Mouse (Mus musculus) megakaryocyte, adult 5-6 weeks (primary cell): ENCODE data around the gene Med8. TPM values are rescaled to one million over a fixed set of nuclear protein-coding genes. Genes with fewer than 3 reads are reported as not detected.

ENCODE experiments used
- ATAC-seq: 2 replicates; pipeline ENCODE4 v1.8.0; 2016; ENCODE audit warnings: mild to moderate bottlenecking, inconsistent platforms; ENCODE audit not compliant: poor library complexity, severe bottlenecking
- total RNA-seq, 2 experiments: library from RNA; stranded (forward) in 1 of 2; stranded (reverse) in 1 of 2; fragments of 153-499, 151-499 nt in 1 of 2; fragments of 221-1000, 200-1000 nt in 1 of 2; gene quantifications; 2 replicates each; pipeline versions ENCODE4 v1.2.3 to v1.2.4; 2015 to 2017

Gene Med8
- total RNA-seq (2015) (76.9 and 102 TPM in 2 replicates), total RNA-seq (2017) (82.0 and 106 TPM in 2 replicates)

DNA sequence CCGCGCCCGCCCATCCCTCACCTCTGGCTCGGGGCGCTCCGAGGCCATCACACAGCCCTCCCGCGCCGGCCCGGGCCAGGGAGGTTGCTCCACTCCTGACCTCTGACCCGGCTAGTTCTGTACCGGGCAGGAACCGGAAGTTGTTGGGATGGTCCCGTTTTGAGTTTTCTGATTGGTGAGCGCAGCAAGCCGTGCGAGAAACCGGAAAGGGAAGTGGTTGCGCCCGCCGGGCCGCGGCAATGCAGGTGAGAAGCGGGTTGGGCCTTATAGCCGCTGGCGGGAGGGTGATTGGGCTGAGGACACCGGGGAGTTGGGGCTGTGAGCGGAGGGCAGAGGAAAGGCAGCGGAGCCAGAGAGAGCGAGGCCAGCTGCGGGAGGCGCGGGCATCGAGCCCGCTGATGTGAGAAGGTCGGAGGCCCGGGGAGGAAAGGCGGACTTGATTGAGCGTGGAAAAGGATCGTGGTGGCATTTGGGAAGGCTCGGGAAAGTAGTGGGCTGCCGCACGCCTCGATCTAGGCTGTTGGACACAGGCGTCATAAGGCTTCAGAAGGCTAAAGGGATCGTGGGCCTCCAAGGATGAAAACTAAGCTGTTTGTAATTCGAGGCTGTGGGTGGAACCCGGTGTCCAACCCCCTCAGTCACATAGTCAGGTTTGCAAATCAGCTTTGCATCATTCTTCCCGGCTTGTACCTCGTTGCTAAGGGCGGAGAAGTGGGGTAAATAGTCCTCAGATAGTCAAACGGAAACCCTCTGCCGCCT is at the start of gene Med8, which contains the start of gene Szt2:
Med8 (plus strand) TSS at position 196 of the 759 bp plus-strand sequence.
Szt2 (minus strand) TSS at position 132 of the 759 bp plus-strand sequence.
- peak; percentile 97 for ATAC-seq

DNA sequence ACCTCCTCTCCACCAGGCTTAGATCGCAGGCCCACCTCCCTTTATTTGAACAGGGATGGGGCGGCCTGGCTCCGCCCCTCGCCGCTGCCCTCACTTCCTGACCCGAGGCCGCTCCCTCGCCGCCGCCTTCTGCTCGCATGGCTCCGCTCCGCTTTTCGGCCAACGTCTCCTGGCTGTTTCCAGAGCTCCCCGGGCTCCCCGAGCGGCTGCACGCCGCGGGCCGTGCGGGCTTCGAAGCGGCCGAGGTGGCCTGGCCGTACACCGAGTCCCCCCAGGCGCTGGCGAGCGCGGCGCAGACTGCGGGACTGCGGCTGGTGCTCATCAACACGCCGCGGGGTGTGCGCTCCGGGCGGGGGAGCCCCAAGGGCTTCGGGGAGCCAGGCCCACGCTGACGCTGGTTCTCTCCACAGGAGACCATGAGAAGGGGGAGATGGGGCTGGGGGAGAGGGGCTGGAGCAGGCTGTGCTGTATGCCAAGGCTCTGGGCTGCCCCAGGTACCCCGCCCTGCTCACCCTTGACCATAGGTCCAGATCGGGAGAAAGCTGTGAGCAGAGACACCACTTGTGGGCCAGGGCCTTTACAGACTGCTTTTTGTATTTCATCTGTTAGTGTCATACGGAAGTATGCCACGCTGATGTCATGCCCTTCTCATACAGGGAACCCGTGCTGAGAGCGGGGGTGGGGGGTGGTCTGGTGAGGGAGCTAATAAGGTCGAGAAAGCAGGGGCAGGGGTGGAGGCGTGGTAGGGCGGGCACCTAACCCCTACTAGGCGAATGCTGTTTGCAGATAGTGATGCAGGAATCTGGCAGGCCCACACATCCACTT is 49.0 kb upstream of the Med8 start:
- ATAC-seq, result peak; percentile 91

DNA sequence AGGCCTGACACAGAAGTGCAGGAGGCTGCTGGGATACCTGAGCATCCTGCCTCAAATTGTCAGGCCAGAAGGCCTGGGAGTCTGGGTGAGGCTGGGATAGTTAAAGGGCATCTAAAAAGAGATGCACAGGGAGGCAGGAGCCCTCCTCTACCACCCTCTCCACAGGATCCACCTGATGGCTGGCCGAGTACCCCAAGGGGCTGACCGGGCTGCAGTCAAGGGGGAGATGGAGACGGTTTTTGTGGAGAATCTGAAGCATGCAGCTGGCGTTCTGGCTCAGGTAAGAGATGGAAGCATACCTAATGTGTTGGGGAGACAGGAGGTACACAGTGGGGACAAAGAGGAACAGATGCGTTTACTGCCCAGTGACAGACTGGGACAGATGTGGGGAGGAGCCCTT is 47.7 kb upstream of the Med8 start:
- ATAC-seq, result no peak

DNA sequence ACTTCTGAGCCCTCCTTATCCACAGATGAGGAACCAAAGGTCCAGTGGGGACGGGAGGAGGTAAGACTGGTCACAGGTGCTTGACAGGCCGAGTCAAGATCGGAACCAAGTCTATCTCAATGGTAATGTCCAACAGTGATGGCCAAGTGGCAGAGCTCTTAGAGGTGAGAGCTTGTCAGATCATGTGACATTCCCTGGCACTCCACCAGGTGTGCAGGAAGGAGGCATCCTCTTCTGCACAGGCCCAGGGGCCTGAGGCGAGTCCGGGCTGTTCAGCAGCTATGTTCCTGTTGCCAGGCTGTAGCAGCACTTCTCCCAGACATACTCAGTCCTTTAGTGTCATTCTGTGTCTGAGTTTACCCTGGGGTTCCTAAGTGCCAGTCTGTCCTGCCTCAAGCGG is 46.3 kb upstream of the Med8 start:
- no peak for ATAC-seq

DNA sequence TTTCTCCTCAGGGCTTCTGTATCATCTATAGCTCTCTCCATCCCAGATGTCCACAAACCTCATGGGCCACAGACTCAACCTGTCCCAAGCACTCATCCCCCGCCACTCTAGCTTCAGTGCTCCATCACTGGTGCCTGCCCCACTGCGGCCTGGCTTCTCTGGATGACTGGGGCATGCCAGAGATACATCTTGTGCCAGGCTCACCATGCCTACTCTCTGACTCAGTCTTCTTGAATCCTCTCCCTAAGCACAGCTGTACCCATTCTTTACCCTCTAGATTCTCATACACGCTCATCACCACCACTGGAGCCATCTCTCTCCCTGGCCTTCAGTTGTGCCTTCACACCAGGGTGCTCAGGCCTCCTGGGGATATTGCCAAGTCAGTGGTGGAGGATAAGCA is 45.2 kb upstream of the Med8 start:
- no peak for ATAC-seq

DNA sequence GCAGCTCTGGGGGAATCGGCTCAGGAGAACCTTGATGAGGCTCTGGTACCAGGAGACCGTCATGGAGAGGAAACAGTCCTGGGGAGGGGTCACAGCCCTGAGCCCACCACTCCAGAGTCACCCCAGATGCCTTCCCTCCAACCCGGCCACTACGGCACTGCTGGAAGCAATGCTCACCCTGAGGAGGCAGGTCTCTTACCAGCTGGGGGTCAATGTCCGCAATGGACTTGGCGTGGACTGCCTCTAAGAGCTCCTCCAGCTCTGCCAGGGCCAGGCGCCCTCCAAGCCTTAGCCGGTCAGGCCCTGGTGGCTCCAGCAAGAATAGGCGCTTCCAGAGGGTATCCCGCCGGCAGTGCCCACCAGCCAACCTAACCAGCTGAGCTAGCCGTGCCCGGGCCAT is 44.5 kb upstream of the Med8 start:
- ATAC-seq, result no peak

DNA sequence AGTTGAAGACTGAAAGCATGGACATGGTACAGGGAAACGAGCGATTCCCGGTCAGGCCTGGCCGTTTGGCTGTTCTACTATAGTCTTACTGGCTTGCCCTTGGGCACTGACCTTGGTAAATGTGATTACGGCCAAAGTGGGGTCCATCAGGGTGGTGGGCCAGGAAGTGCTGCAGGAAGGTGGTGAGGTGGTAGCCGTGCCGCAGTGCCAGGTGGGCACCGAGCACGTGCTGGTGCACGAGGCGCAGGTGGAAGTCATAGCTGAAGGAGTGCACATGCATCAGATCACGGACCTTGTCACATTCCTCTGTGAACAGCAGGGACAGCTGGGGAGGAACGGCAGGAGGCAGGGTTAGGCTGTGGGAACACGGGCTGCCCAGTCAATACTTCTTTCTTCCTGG is 43.1 kb upstream of the Med8 start:
- no peak for ATAC-seq

DNA sequence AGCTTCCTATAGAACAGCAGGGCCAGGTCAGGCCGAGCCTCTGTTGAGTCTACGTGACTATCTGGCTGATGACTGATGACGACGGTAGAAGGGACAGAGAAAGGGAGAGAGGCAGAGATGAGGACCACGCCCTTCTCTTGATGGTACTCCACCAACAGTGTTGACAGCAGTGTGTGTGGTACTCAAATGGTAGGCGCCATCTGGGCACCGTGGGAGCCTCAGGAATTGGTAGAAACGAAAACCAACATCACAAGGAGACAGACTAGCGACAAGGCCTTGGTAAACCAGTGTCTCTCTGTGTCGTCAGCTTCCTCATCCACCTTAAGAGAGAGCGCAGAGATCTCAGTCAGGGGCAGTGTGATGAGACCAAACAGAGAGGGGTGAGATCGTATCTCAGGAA is 41.6 kb upstream of the Med8 start:
- ATAC-seq, result no peak

DNA sequence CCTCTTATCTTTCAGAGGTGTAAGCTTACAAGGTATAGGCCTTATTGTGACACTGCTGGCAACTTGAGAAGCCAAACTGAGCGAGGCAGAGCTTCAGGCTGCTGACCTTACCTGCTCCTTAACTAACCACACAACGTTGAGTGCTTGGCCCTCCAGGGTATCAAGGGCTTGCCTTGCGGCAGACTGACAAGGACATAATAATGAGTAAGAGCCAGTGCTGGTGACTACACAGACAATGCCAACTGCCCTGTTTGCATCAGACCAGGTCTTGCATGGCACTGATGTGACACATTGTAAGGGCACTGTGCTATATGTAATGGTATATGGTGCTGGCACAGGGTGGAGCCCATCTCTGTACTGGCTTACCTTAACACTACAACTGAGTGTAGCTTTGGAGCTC is 40.5 kb upstream of the Med8 start:
- ATAC-seq, result no peak

DNA sequence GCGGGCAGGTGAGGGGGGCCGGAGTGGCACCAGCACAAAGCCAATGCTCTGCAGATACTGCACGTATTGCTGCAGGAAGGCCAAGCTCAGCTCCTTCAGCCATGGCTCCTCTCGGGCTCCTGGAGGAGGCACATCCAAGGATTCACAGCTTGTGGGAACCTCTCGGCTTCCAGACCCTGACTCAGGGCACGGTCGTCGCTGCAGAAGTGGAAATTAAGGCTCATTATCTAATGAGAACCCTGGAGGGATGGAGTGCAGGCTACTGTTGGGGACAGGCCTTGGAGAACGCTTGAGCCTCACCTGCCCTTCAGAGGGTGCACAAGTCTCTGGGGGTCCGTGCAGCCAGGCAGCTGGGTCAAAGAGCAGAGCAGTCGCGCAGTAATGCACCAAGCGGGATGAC is 37.3 kb upstream of the Med8 start:
- ATAC-seq, result no peak

DNA sequence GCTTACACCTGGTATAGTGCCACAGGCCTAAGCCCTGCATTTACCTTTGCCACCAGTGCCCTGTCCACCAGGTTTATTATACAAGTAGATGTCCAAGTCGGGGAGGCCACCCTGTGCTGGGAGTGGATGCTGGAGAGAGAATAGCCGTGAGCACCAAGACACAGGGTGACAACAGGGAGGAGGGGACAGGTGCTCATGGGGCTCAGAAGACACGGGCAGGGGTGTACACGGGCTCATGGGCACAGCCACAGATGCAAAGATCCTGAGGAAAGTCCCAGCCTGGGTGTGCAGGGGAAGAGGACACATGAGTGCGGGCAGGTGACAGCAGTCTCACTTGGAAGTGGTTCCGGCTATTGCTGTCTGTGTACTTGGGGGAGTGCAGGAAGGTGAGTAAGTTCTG is 33.1 kb upstream of the Med8 start:
- ATAC-seq, result no peak

DNA sequence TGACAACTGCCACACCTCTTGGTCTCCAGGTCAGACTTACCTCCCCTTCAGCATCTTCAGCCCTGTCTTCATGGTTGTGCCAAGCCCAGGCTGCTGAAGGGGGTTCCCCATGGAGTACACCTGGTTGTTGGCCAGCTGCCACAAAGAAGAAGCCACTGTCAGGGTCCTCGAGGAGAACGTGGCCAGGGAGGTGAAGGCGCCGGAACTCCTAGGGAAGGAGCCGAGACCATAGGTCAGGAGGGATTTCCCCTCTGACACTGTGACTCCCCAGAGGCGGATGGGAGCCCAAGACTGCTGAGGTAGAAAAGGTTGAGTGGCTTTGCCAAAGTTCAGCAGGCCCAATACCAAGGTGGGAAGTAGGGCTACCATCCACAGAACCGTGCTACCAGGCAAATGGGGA is 25.9 kb upstream of the Med8 start:
- no peak for ATAC-seq

DNA sequence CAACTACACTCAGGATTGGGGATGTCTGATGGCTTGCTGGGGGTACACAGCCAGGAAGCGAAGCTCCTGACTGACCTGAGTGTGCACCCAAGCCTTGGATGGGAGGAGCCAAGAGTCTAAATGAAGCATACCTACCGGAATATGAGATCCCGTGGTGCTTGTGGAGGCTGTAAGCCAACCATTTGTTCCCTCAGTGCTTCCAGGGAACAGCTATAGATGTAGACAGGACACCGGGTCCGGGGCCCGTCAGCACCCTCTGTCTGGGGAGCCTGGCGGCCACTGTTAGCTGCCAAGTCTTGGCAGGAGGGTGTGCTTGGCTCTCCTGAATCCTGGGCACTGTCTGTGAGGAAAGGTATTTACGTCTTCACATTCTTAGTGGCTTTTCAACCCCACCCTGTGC is 21.8 kb upstream of the Med8 start:
- no peak for ATAC-seq

DNA sequence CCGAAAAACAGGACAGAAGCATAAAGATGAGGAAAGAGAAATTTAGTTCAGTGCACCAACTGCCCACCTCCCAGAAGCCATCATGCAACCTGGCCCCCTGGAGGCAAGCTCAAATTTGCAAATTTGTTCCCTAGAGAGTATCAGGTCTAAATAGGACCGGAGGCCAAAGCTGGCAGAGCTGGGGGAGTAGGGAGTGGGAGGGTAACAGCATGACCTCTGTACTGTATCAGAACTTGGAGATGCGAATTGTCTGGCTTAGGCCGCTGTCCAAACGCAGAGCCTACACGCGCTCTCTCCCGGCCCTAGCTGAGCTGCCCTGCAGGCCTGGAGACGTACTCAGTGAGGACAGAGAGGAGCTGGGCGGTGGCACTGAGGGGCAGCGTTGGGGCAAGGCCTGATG is 19.0 kb upstream of the Med8 start:
- no peak for ATAC-seq

DNA sequence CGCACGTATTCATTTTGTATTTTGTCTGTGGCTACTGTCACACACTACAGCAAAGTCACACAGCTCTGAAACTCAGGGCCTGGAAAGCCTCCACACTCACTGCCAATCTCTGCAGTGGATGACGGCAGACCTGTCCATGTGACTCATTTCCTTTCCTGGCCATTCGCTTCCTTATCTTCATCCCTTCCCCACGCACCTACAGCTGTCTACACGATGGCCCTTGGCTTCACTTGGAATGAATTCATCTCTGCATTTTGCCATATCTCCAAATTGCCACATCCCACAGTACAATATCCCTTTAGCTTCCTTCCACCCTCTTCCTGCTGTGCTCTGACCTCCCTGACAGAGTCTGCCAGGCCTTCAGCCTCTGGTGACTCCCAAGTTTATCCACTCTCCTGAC is 14.6 kb upstream of the Med8 start:
- no peak for ATAC-seq

DNA sequence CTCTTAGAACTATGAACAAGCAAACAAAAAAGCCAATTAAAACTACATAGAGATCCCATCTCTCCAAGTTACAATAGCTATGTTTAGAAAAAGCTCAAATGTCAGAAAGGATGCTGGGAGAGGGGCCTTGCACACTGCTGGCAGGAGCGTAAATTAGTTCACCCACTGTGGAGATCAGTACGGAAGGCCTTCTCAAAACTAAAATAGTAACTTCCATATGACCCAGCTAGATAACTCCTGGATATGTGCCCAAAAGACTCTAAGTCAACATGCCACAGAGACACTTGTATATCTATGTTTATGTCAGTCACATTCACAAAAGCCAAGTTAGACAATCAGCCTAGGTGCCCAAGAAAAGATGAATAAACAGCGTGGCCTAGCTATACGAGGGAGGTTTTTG is 13.8 kb upstream of the Med8 start:
- ATAC-seq, result no peak

DNA sequence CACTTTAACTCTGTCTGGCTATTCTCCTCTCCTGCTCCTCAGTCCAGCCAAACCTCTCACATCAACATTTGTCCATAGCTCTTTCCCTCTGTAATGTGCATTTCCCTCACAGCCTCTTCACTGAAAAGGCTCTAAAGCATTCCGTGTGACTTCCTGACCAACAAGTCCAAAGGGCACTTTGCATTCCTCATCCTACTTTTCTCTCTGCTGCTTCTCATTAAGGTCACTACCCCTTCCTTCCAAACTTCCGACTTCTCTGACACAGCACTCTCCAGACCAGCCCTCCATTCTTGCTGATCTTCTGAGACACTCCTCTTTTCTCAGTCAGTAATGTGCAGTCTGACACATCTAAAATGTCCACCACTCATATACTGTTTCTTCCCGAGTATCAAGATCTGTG is 12.7 kb upstream of the Med8 start:
- no peak for ATAC-seq

DNA sequence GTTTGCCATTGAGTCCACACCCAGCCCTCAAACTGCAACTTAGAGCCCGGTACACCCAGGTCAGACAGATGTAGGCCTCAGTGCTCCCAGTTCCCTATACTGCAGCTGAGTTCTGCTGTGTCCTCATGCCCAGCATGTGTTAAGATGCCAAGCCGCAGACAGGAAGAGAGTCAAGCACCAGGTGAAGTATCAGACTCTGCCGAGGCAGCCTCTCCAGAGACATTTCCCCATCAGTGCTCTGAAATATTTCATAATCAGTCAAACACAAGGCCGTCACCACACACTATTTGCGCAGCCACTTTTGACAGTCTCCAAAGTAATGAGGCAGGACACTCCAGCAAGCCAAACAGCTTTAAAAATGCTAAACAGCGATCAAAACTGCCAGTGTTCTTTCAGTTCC is 10.7 kb upstream of the Med8 start:
- peak; percentile 96 for ATAC-seq

DNA sequence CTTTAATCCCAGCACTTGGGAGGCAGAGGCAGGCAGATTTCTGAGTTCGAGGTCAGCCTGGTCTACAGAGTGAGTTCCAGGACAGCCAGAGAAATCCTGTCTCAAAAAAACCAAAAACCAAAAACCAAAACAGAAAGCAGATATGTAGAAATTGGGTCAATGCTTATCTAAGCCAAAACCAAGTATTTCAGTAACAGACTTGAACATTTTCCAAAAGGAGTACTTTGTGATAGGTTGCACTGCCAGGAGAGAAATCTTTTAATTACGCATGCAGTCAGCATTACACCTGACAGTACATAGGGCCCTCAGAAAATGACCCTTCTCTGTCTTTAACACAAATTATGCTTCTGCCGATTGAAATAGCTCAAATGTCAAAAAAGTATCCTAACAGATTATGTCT is 7.7 kb upstream of the Med8 start:
- ATAC-seq, result no peak

DNA sequence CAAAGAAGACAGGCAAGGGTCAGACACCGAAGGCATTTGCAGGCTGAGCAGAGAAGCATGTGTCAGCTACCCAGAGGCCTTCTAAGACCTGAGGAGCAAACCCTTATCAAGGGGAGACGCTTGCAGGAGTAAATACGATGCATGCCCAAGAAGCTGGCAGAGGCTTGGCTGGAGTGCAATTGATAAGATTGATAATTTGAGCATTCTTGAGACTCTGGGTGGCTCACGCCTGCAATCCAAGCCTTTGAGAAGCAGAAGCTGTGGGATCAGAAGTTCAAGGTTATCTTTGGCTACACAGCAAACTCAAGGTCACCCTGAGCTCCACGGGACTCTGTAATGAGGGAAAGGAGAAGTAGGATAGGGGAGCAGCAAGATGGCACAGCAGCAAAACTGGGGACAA is 7.2 kb upstream of the Med8 start:
- ATAC-seq, result no peak

DNA sequence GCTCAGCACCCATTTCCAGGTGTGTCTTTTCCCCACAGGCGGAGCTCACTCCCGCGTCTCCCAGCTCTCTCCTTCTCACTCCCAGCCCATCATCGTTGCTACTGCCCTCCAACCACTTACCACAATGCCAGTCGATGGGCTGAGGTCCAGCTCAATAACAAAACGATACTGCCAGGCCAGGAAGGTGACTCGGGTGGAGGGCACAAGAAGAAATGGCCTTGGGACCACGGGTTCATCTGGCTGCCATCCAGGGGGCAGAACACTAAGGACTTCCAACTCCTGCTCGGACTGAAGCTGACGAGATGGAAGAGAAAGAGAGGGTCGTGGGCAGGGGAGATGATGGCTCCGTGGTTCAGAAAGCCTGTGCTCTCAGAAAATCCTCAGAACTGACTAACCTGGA is 6.4 kb upstream of the Med8 start:
- ATAC-seq, result no peak

DNA sequence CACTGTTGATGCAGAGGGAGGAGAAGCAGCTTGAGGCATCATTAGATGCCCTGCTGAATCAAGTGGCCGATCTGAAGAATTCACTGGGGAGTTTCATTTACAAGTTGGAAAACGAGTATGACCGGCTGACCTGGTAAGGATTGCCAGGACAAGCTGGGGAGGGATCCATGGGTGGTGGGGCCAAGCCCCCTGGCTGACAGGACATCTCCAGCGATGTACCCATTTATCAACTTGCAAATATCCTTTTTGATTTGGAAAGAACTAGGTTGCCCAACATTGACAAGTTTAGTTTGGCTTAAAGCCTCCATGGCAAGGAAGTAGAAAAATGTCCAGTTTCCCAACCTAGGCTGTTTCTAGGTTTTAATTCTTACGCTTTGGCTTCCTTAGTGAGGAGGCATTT is 1.7 kb downstream of the Med8 start:
- no peak for ATAC-seq
